14 mouse cellular contexts compared by ENCODE assay signal in genomic region chr9:58169426-58169825, GRCm38 (mm10). TPM values are rescaled to one million over a fixed set of nuclear protein-coding genes. Genes with fewer than 3 reads are reported as not detected.
"Had no signal": no experiment of that assay in that cellular context is flagged by ENCODE, and none has a peak within 500 bp of the region (broad histone marks: within the 10 kb centered on the region; RNA-seq: fewer than 3 reads in every experiment).

No protein-coding gene starts in this region.

- H3K9ac ChIP-seq: limb, embryonic 15.5 days; liver, embryonic 13.5 days; liver, postnatal 0 days; lung, embryonic 15.5 days; midbrain, embryonic 12.5 days; neural tube, embryonic 15.5 days had no signal

- H3K4me3 ChIP-seq: limb, embryonic 15.5 days; liver, embryonic 13.5 days; lung, embryonic 15.5 days; midbrain, embryonic 12.5 days; neural tube, embryonic 15.5 days had no signal

- H3K4me2 ChIP-seq: limb, embryonic 15.5 days; liver, embryonic 13.5 days; lung, embryonic 15.5 days; midbrain, embryonic 12.5 days; neural tube, embryonic 15.5 days had no signal

- DNase-seq: kidney, adult 8-10 months; kidney, postnatal 25 days; liver, embryonic 13.5 days; liver, postnatal 0 days; right cerebral cortex, adult 18-20 months; right cerebral cortex, postnatal 25 days had no signal

- H3K27ac ChIP-seq: limb, embryonic 15.5 days; liver, embryonic 13.5 days; lung, embryonic 15.5 days; midbrain, embryonic 12.5 days; neural tube, embryonic 15.5 days; stomach, postnatal 0 days had no signal

- ATAC-seq: liver, postnatal 0 days; midbrain, embryonic 16.5 days had no signal

- H3K4me1 ChIP-seq: liver, embryonic 13.5 days; lung, embryonic 15.5 days; neural tube, embryonic 15.5 days had no signal

- H3K9me3 ChIP-seq: limb, embryonic 15.5 days; liver, embryonic 13.5 days; lung, embryonic 15.5 days; midbrain, embryonic 12.5 days; neural tube, embryonic 15.5 days had no signal

- H3K36me3 ChIP-seq: limb, embryonic 15.5 days; liver, embryonic 13.5 days; lung, embryonic 15.5 days; midbrain, embryonic 12.5 days; neural tube, embryonic 15.5 days had no signal

- H3K27me3 ChIP-seq: limb, embryonic 15.5 days; liver, embryonic 13.5 days; lung, embryonic 15.5 days; midbrain, embryonic 12.5 days; neural tube, embryonic 15.5 days had no signal

RNA-seq across cellular contexts. Expression of gene Islr, which starts 34.7 kb away (rescaled TPM):
- total RNA-seq: megakaryocyte-erythroid progenitor cell, adult 5-6 weeks had no signal

RNA-seq across cellular contexts. Expression of gene Islr2, which starts 34.7 kb away (rescaled TPM):
- polyA plus RNA-seq: liver, postnatal 0 days had no signal

RNA-seq across cellular contexts. Expression of gene Ccdc33, which starts 50.8 kb away (rescaled TPM):
- total RNA-seq: megakaryocyte-erythroid progenitor cell, adult 5-6 weeks had no signal
- polyA plus RNA-seq: limb, embryonic 15.5 days; liver, embryonic 13.5 days; liver, postnatal 0 days; small intestine, adult 2 months; stomach, postnatal 0 days had no signal
